Mouse (Mus musculus) lung, adult 18-20 months (tissue): ENCODE measurements at regions not wholly inside any gene's neighbourhood (a gene's known extent, or its start where the extent isn't known, plus 50 kb on each side); places are given as distances from the start of the nearest gene placed in this dataset.
A peak's percentile ranks its signal among the peaks of the same experiment; 100 is the strongest.

Experiments used
- DNase-seq, 2 experiments: peaks; one replicate each; pipeline ENCODE4 v3.0.0; 2022; ENCODE audit warnings: mixed read lengths in 2 of 2

DNA sequence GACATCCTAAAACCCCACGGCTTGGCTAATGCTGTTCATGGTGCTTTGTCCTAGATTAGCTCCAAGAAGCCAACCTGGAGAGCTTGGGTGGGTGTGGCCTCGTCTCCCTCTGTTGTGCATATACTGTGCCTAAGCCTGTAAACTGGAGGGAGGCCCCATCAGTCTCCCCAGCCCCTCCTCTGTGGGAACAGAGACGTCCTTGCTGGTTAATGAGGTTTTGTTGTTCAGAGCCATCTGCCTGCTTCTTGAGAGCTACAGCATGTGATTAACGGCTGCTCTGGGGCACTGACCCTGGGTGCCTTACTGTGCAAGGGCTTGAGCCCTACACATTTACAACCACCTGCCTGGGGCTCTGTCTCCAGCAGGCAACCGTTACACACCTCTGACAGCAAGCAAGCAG lies 143.9 kb upstream of the Gm3448 start:
- no peak for DNase-seq

DNA sequence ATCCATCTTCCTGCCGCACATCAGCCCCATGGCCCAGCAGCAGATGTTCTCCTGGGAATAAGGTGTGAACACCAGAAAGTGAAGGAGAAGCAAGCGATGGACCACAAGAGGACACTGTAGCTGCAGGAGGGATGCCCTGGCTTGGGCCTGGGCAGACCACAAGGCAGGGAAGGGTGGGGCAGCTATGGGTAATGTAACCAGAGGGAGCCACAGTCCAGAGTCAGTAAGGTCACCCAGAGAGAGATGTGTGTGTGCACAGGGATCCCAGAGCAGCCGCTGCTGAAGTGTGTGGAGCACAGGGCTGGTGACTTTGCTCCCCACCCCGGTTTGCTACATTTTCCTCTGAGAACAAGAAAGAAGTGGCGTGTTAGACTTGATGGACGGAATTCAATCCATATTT lies 142.5 kb upstream of the Gm3448 start:
- DNase-seq, result no peak

DNA sequence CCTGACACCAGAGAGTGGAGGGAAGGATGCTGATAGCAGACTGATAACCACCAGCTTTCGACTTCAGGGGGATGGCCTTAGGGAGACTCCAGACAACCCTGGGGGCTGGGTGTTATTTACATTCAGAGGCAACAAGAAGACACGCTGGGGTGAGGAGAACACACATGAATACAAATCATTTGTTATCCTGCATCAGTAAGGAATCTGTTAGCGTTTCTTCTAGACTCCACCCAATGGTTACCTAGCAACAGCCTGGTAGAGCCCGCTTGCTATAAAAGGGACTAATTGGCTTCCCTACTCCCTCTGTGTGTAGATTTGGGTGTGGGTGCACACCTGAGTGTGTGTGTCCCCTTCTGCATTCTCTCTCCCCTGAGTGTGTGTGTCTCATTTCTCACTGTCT lies 140.8 kb upstream of the Gm3448 start:
- DNase-seq, result no peak

DNA sequence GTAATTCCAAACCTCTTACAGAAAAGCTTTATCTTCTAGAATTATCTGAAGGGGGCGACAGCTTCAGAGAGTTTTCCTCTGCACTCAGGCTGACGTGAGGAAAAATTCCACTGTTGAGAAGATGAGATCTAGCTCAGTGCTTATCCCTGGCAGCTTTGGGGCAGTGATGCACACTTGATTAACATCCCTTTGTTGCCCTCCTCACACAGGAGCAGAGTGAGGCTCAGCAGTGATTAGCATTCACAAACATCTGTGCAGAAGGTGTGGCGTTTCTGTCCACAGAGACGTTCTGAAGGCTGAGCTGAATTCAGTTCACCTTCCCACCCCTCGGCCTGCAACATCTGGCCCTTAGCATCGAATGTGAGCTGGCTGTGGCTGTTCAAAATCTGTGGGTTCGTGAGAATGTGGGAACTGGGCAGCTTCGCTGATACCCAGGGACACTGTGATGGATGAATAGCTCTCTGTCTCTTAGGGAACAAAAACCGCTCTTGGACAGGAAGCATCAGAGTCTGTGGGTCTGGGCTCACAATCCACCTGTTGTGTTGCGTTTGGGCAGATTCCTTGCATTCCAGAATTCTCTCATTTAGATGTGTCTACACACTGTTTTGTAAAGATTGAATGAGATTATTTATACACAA lies 139.0 kb upstream of the Gm3448 start:
- no peak for DNase-seq

DNA sequence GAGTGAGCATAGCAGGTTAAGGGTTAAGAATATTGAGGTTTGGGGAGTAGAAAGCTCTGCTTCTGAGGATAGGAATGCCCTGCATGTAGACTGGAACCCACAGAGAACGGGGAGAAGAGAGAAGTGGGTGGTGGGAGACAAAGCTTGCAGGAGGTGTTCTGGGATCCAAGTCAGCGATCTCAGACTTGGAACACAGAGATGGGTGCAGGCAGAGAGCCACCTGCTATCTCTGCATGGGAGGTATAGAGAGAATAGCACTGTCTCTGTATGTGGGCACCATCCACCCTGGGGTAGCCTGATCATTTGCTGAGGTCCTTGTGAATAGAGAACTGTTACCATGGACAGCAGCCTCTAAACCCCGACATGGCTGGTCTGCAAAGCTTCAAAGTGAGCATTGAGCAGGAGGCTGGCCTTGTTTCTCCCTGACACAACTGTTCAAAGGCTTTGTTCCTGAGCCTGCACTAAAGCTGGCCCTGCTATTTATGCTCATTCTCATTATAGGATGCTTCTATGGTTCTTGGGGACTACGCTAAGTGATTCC lies 138.1 kb upstream of the Gm3448 start:
- no peak for DNase-seq

DNA sequence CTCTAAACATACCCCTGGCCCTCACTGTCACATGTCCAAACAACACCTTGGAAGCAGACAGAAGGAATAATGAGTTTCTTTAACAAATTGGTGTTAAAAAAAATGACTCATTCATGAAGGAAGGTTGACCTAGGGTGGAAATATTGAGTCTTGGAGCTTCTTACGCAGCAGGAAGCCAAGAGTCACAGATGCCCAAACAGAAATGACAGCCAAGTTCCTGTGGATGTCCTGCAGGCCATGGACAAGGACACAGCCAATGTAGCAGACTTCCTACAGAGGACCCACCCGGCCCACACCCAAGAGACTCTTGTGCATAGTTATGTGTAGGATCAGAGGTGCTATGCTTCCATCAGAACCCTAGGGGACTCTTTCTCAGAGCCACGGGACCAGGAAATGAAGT lies 136.1 kb upstream of the Gm3448 start:
- DNase-seq, result peak; percentile 45 to 66

DNA sequence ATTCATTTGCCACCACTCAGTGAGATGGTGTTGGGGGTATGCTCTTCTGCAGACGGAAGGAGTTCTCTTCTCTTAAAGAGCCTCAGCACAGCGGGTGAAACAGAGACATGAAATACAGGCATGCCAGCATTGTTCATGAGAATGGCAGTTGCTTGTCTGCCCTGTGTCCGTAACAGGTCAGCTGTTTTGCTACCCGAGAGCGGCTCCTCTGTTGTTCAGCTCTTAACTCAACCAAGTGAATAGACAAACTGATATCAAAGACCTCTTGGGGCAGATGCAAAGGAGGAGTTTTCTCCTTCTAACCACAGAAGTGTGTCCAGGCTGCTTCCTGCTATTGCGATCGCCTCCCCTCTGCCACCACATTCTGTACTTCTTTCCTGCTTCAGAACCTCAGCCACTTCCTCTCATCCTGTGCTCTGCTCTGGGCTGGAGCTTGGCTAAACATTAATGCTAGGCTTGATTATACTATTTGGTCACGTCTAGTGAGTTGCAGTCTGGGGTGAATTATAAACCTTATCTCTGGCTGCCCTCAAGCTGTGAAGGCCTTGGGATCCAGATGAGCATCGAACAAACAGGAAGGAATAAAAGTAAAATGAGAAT lies 133.1 kb upstream of the Gm3448 start:
- DNase-seq, result no peak

DNA sequence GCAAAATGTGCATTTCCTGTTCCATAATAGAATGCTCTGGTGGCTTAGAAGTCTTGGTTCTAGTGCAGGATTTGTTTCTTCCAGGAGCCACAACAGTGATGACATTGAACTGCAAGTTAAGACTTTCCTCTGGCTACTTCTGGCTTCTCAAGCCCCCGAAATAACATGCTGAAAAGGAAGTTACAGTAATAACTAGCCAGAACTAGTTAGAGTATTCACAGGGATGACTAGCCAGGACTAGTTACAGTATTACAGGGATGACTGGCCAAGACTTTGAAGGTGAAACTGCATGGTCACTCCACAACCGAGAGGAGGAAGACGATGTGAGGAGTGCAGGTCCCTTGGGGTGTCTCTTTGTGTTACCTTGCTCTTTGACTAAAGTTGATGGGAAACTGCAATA lies 126.6 kb upstream of the Gm3448 start:
- no peak for DNase-seq

DNA sequence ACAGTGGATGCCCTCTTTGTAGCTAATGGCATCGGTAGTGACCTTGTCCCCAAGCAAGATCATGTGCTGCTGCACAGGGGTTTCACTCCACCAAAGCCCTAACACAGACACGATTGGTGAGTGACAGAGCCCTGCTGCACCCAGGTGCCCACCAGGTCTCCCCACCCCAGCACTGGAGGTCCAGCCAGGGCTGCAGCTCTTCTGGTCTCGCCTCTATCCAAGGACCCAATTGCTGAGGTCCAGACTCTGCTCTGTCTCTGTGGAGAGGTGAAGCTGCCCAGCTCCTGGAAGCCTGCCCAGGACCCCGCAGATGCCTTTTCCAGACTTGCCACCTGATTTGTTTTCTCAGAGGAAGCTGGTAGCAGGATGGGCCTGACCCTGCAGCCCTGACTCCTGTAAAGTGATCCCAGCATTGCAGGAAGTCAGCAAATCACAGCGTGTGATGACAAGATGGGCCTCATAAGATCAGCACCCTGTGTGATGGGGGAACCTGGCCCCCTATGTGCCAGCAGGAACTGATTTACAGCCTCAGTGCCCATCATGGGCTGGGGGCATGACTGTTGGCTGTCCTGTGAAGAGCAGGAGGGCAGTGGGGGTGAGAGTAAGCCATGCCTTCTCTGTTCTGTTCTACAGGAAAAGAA lies 116.5 kb upstream of the Gm3448 start:
- no peak for DNase-seq

DNA sequence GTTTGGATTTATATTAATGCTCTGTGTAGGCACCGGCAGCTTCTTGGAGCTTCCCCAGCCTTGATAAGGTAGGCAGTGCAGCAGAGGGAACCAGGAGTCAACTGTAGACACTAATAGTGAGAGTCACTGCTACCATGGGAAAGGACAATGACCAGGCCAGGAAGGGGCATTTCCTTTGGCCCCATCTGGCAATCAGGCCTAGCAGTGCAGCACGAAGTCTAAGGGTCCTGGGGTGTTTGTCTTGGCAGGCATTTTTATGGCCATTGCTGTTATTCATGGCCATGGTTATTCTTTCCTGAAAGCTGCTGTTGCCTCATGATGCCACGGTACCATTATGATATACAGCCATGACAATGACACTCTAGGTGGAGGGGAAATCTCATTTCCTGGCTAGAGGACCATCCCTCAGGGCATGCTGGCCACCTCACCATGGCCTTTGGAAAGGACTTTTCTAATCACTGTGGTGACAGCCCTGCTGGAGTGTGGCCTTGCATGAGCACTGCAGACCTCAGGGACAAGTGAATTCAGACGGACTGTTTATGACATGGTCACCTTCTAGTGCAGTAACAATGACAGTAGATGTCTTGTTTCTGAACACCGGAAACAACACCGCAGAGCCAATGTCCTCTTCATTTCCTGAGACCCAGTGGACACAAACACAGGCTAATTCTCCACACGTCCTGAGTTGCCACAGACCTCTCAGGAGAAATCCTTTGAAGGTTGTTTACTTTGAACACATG lies 111.8 kb upstream of the Gm3448 start:
- DNase-seq, result peak in 1 of 2 experiments; percentile 37

DNA sequence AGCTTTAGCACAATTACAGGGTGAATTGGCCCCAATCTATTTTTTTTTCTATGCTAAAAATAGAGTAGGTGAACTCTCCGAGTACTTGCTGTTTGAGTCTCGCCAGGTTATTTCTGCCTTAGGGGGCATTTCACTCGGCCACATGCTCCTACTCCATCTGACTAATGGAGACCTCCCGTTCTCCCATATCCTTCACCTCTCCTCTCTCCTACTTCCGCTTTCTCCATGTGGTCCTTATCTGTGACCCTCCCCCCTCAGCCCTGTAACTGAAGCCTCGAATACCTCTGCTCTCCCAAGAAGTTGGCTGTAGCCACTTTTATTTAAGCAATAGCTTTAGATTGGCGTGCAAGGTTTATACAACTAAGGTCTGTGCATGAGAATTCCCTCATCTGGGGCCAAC lies 111.1 kb upstream of the Gm3448 start:
- DNase-seq, result no peak

DNA sequence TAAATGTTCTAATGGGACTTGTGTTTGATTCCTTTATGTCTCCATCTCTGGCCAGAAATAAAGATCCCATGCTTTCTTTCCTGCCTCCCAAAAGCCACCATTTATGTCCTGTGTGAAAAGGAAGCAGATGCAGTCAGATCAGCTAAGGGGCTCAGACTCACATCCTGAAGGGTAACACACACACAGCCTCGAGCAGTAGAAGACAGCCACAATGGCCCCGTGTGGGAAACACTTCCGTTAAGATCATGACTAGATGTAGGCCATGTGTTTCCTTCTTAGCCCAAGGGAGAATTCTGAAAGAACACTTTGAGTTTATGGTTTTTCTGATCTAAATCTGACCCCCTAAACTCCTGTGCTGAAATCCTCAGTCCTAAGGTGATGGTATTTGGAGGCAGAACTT lies 110.4 kb upstream of the Gm3448 start:
- no peak for DNase-seq

DNA sequence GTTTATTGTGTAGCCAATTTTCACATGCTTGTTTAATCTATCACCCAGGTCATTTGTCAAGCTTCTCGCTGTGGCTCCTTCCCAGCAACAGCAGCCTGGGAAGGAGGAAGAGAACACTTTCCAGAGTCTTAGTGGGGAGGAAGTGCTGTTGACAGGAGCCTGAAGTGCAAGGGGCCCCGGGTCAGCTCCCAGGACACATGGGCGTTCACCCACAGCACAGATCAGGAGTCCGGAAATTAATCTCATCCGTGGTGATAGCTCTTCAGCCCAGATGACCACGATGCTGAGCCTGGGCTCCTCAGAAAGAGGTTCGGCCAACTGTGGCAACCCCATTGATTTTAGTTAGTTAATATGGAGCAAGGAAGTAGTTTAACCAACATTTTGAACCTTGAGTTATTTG lies 105.3 kb upstream of the Gm3448 start:
- DNase-seq, result peak in 1 of 2 experiments; percentile 17

DNA sequence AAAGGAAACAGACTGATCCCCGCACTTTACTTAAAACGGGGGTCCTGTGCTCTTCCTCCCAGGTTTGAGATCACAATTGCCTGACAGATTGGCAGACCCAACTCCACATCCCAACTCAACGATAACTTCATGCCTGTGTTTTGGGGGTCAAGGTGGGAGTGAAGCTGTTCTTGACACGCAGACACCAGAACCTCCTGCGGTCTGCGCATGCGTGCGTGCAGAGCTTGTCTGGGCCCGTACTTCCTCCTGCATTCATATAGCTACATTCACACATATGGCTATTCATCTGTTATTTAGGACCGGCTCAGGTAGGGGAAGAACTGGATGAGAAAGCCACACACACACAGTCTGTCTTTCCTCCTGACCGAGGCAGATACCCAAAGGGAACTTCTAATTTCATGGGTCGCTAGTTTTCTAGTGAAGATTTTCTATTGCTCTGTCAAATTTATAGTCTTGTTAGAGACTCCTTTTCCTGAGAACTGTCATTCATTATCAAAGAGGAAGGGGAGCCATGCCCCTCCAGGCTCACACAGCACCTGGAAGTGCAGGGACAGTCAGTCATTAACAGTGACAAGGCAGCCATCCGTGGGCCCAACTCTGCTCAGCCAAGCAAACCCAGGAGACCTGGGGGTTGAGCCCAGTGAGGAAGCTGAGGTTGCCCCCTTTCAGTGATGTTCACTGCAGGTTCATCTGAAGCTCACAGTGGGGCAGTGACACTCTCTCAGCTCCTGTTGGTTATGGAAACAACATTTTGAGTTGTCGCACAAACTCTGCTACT lies 104.0 kb upstream of the Gm3448 start:
- no peak for DNase-seq

DNA sequence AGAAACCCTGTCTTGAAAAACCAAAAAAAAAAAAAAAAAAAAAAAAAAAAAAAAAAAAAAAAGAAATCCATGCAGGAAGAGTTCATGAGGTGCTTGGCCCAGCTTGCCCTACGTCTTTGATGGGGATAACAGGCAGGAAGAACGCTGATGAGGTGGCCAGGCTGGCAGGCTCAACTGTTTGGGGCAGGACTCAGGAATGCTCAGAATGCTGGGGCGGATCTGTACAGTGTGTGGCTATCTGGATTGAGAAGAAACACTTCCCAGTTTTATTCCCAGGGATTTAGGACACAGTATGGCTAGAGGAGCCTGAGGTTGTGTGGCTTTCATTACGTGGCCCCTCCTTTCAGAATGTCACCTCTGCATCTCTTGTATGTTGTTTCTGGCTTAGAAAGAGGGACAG lies 99.1 kb upstream of the Gm3448 start:
- peak; percentile 32 to 40 for DNase-seq
